Mouse (Mus musculus): ENCODE measurements around the gene Rbfox3. TPM values are rescaled to one million over a fixed set of nuclear protein-coding genes. Genes with fewer than 3 reads are reported as not detected.

Rbfox3 gene
- total RNA-seq, 2 experiments from 2014 or later: 0.11 to 0.14 TPM

DNA sequence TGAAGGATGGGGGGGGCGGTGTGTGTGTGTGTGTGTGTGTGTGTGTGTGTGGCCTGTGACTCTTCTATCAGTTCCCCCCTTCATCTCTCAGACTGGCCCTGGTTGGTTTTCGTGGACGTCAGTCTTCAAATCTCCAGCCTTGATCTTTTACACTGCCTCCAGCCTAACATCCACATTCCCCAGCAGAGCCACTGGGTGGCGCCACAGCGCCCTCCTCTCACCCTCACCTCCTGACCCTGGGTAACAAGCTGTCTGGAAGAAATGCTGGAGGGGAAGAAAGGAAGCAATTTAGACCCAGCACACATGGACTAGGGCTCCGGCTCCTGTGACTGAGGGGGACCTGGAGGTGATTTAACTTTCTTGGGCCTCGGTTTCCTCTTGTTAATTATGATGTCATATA lies 173.1 kb downstream of the Rbfox3 start:
- intact Hi-C loops (cut with DNase I): no loop called here
- DNase-seq: no peak

DNA sequence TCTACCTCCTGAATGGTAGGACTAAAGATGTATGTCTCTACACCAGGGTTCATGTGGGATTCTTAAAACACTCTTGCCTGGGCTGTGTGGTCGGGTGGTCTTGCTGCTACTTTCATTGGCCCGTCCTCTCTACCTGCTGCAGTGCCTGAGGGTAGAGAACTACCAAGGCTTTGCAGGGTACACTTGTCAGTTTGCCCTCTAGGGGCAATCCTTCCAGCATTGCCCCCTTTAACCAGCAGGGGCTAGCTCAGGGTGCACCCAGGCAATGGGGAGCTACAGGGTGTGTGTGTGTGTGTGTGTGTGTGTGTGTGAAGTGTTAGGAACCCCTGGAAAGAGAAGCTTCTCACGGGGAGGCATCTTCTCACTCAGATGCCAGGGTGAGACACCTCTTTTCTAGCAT lies 173.6 kb downstream of the Rbfox3 start:
- no peak for DNase-seq

DNA sequence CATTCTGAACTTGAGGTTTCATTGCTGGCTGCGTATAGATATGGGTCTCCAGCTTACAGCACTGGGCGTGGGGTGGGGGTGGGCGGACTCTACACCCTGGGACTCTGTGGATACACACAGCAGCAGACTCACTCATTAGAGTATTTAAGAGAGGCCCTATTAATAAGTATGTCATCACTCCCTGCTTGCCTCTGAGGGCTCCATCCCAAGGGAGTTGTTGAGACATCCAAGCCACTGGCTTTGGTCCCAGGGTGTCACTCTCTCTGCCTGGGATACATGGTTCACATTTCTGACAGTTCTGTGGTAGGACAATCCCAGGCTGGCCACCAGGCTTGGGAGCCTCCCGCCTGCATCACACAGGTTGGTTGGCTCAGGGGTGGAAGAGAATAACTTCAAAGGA lies 174.4 kb downstream of the Rbfox3 start:
- intact Hi-C loops (cut with DNase I): no loop called here
- DNase-seq: no peak

More for the DNA sequence above, 173.6 kb downstream of the Rbfox3 start:
- intact Hi-C loops (cut with DNase I): no loop called here

DNA sequence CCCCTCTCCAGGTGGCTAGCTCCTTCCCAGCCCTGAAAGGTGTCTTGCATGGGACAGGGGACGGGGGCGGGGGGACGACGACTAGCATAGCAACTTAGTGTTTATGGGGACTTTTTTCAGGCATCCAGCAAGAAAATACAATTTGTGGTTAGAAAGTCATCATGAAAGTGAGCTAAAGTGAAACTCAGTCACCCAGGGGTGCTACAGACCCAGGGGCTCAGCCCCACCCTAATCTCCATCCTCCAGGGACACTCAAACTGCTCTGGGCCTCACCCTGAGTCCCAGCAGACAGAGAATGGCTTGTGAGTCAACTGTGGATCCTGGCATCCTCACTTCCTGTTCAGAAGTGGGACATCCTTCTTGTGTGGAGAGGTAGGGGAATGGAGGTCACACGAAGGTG lies 179.7 kb downstream of the Rbfox3 start:
- intact Hi-C loops (cut with DNase I): no loop called here
- no peak for DNase-seq

DNA sequence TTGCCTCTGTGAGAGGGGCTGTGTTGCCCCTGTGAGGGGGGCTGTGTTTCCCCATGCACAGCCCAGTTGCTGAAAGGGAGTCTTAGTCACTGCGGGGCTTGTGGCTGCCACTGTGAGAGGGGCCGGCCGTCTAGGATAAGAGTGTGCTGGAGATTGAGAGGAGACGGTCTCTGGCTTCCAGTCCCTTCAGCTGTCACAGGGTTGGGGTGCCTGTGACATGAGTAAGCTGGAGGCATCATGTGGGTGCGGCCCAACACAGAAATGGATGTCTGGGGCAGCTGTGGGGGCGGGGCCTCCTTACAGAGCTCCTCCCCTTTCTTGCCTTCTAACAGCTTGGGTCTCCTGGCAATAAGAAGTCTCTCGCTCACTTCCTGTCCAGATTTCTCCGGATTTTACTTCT lies 182.0 kb downstream of the Rbfox3 start:
- DNase-seq: peak; percentile 24
- intact Hi-C loops (cut with DNase I): no loop called here

DNA sequence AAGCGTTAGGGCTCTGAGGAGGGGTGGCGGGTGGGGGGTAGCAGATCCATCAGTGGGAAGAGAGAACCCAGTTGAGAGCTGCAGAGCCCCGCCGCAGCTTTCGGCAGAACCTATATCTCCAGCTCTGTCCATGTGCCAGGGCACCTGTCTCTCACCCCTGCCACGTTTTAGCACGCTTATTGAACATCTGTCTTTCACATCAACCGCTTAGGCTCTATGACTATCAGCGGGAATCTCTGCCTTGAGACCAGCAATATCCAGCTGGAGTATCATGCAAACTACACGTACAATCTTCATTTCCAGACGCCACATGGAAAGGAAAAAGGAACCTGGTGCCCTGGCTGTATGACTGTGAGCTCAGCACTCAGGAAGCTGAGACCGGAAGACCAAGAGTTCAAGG lies 182.6 kb downstream of the Rbfox3 start:
- intact Hi-C loops (cut with DNase I): no loop called here
- DNase-seq: no peak

DNA sequence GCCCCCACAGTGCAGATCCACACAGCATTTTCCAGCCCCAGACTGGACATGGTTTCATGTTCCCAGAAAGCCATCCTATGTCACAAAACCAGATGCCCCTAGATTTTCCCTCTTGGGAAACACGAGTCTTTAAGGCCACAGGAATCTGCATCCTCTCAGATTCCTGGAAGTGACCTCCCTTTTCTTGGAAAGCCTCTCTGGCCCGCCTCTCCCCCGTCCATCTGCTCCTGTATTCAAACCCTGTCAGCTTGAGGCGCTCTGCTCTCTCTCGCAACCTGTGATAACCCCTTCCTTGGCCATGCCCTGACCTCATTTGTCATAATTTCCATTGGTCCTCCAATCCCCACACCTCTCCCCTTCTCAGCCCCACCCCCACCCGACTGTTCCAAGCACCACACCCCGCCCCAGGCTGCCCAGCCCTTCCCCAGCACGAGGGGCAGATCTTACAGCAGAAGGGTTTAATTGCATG lies 183.3 kb downstream of the Rbfox3 start:
- DNase-seq: peak in 1 of 2 experiments; percentile 15
- intact Hi-C loops (cut with DNase I): no loop called here

DNA sequence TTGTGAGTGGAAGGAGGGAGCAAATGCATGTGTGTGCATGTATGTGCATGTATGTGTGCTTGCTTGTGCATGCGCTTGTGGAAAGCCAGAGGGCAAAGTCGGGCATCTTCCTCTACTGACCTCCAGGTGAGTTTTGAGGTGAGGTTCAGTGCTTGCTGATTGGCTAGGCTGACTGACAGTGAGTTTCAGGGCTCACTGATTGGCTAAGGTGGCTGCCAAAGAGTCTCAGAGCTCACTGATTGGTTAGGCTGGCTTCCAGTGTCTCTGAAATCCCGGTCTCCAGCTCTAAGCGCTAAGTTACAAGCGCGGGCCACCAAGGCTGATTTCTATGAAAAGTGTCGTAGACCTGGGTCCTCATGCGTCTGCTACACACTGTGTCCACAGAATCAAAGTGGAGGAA lies 185.0 kb downstream of the Rbfox3 start:
- intact Hi-C loops (cut with DNase I): no loop called here
- DNase-seq: no peak

DNA sequence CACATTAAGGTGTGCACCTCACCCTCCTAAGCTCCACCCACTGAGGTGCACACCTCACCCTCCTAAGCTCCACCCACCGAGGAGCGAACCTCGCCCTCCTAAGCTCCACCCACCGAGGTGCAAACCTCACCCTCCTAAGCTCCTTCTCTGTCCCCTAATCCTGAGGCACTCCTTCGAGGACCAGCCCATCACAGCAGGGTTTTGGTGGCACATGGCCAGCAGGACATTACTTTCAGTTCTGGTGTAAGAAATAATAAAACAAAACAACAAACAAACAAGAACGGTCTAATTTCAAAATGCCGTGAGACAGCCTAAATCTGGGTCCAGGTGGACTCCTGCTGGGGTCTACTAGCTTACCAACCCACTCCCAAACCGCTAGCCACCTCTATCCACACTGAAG lies 187.0 kb downstream of the Rbfox3 start:
- DNase-seq: no peak
- intact Hi-C loops (cut with DNase I): no loop called here

DNA sequence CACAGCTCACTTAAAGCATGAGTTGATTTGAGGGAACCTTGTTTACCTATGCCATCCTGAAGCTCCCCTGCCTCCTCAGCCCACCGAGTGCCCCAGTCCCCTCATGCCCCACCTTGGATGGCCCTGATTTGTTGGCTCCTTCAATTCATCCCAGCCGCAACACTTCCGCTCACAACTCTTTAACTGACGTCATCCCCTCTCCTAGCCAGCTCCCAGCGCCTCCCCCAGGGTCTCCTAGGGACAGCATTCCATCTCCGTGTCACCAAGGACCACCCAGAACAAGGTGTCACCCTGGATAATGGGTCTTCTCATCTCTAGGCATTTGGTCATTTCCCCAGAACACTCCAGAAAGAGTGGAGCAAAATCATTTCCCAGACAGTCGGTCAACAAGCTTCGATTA lies 188.2 kb downstream of the Rbfox3 start:
- no peak for DNase-seq
- intact Hi-C loops (cut with DNase I): no loop called here

DNA sequence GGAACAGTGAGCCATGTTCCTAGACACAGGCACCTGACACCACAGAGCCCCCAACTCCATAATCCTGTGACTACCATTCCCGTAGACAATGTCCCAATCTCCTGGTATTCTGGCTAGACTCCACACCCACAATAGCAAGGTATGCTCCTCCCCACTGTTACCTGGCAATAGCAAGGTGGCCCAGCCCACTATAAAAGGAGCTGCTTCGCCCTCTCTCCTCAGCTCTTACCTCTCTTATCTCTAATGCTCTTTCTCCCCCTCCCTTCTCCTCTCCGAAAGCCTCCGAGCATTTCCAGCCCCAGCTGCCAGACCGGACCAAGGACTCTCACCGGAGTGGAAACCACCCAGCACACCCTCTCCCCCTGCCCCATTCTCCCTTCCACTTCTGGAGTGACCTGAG lies 189.5 kb downstream of the Rbfox3 start:
- no peak for DNase-seq
- intact Hi-C loops (cut with DNase I): no loop called here

DNA sequence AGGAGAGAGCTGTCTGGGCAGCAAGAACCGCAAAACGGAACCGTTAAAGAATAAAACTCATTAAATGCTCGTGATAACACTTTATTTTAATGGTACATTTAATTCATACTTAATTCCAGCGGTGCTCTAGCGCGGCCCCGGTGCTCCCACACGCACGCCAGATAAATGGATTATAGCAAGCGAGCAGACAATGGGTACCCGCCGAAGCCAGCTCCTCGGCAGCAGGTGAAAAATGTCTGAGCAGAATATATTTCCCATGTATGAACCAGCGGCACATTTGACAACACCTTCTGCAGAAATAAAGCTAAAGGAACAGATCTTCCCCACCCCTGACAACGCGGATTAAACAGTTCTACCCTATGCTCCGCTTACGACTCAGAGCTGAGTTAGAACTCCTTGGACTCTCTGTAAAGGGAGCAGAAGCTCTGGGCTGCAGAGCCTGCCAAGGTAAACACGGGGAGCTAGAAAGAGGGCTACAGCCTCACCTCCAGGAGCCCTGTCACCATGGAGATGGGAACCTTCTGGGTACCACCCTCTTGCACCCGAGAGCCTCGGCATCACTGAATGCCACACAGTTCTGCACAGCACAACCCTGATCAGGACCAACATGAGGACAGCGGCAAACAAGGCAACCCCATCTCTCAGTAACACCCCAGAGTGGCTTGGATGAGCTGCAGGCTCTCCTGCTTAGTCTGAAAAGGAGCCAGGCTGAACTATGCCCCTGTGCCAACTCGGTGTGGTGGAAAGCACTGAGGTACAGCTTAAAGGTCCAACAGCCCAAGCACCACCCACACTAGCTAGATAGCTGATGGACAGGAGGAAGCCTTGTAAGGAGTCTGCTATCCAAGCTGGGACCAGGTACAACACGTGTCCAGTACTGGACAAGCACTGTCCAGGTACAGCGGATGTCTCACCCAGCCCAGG lies 196.5 kb downstream of the Rbfox3 start:
- intact Hi-C loops (cut with DNase I): no loop called here
- no peak for DNase-seq

DNA sequence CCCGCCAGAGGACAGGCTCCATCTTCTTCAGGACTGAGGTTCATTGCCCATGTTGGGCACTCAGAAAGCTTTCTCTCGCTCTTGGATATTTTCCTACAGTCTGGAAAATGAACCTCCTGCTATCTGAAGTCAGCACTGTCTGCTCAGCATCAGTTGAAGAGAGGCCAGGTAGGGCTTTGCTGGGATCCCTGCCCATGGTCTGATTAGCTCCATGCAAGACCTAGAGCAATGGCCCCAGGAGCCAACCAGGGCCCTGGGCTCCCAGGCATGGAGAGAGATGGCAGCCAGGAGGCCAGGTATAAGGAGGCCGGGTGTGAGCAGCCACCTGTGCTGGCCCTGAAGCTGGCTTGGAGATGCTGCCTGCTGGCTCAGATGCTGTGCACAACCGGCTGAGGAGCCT lies 198.6 kb downstream of the Rbfox3 start:
- DNase-seq: no peak
- intact Hi-C loops (cut with DNase I): no loop called here

DNA sequence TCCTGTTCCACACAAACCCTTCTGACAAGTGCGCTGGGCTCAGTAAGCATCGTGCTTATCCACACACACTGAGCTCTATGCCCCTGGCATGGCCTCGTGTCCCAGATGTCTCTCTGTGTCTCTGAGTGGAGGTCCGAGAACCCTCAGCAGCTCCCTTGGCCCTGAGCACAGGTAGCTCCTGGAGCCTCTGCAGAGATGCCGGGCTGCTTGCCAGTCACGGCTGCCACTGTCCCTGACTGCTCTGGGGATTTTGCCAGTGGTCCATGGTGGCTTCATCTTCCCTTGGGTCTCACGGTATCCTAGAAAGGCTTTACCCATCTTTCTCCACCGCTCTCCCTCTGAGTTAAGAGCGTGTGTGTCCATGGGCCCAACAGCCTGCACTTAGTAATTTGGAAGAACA lies 199.3 kb downstream of the Rbfox3 start:
- intact Hi-C loops (cut with DNase I): no loop called here
- no peak for DNase-seq

DNA sequence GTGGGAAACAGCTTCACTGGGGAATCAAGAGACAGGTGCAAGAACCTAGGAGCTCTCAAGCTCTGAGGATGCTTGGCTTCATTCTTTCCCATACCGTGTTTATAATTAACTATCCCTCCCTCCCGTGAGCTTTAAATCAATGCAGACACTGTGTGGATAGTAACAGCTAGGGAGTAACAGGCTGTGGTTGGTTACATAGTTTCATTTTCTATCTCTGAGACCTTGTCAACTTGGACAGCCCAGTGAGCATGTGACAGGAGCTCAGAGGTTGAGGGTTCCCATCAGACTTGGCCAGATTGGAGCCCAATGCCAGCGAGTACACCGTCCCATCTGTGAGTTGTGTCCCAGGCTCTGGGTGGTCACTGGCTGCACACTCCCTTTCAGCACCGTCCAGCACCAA lies 201.4 kb downstream of the Rbfox3 start:
- intact Hi-C loops (cut with DNase I): no loop called here
- DNase-seq: no peak

DNA sequence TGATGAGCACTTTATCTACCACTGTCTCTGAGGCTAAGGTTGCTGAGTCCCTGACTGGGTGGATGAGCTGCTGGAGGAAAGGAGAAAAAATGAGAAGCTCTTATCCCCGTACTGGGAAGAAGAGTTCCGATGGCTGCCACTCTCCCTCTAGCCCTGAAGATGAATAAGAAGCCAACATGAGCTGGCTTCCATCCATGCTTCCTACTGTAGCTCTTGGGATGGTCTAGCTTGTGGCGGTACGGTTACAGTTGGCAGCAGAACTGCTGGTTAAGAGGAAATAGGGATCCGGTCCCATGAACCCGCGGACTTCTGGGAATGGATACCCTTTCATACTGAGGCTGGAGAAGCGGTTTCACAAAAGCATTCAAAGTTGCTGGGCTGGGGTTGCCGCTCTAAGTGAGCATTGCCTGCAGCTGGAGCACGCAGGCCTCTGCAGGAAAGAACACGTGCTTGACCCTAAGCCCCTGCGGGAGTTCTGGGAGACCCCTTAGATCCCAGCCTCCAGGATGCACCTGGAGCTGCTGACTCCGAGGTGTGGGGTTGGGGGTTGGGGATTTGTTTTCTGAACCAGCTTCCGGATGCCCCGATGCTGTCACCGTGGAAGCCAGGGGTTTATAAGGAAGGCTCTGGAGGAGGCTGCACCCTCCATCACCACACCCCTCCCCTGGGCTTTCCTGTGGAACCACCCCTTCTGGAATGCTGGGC lies 215.0 kb downstream of the Rbfox3 start:
- no peak for DNase-seq
- intact Hi-C loops (cut with DNase I): no loop called here

DNA sequence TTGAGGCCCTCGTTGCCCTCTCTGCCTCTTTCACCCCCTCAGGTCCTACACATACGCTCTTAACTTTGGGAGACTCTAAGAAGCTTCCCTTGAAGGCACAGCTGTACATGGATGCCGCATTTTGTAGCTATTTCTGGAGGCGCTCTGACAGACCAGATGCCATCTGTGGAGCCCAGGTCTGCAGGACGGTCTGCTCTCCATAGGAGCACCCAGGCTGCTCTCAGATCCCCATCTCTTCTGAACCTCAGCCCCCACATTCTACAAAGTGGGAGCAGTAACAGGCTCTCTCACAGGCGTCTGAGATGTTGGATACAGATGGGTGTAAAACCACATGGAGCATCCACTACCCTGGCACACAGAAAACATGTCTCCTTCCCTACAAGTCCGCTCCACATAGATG lies 218.1 kb downstream of the Rbfox3 start:
- intact Hi-C loops (cut with DNase I): no loop called here
- DNase-seq: no peak

DNA sequence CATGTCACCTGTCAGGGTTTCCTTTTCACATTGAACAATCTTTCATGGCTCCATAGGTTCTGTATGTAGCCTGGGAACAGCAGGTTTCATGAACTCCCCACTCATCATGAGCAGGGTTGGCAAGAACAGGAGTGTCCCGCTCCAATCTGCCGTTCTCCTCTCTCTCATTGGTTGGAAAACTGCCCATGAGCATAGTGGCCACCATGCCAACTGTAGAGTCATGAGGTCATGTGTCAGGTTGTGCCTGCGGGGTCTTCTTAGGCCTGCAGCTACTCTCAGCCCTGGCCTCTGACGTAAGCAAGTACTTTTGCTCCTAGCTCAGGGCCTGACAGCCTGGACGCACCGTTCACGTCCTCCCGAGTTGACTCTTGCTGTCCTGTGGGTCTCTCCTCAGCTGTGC lies 221.1 kb downstream of the Rbfox3 start:
- intact Hi-C loops (cut with DNase I): no loop called here
- no peak for DNase-seq

DNA sequence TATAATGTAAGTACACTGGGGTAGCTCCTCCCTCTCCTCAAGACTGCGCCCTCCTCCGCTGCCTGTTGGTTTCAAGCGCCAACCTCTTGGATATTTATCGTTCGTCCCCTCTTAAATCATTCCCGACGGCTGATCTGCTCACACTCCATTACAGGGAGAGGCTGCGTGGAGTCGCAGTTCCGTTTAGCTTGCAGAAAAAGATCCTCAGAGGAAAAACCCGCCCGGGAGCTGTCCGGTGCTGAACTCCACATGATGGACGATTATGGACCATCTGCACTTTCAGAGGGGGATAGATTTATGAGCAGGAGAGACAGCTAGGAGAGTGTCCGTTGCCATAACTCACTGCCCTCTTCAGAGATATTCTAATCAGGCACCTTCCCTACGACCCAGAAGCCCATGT lies 226.0 kb downstream of the Rbfox3 start:
- intact Hi-C loops (cut with DNase I): no loop called here
- DNase-seq: peak in 1 of 2 experiments; percentile 9

DNA sequence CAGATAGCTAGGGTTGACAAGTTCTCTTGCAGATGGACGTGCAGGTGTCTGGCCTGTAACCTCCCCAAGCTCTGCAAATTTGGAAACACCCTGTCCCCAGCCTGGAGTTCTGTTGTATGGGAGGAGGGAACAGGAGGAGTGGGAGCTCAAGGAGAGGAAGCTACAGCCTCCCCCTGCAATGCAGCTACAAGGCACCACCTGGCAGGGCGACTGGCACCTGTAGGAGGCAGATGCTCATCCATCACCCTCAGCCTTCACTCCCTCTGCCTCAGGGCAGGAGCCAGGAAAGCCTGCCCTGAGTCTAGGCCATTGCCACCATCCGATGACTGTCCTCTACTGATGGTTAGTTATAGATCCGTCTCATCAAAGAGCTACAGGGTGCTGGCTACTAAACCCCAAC lies 226.7 kb downstream of the Rbfox3 start:
- intact Hi-C loops (cut with DNase I): no loop called here
- DNase-seq: no peak

DNA sequence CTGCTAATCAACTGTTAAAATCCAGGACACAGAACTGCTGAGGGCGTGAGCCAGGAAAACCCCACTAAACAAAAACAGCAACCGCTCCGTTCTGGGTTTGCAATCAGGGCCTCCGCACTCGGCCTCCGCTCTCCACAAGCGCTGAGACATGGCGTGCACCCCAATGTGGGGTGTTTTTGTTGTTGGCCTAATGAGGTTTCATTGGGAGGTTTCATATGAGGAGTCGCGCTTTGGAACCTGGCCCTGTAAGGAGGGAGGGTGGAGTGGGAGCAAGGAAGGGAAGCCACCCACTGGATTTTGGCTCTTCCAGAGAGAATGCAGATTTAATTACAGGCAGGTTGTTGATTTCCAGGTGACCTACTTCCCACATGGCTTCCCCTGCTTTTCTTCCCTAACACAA lies 230.7 kb downstream of the Rbfox3 start:
- intact Hi-C loops (cut with DNase I): no loop called here
- DNase-seq: no peak

Measured in heart, postnatal 36 days (tissue).